Mouse (Mus musculus): ENCODE results near the gene Tmem160.

- TF ChIP-seq CTCF (IDR thresholded peaks at IDR 0.05; ENCODE audit: low read depth, low read length) (no peak), POLR2A (IDR thresholded peaks at IDR 0.05; ENCODE audit: insufficient read depth, low read length) (no peak)
Measured at GRCm38 (mm10) chr7:16492211-16492610, 39.6 kb downstream of the Tmem160 start.
